Mouse (Mus musculus) kidney, embryonic 14.5 days (tissue): ENCODE measurements around the gene Icmt. TPM values are rescaled to one million over a fixed set of nuclear protein-coding genes. Genes with fewer than 3 reads are reported as not detected.

ENCODE experiments used
- ATAC-seq: fragments of 200-750 bp; cut with Nextera tagmentation; 2 replicates; pipeline ENCODE4 v1.8.0; 2017; ENCODE audit warnings: moderate number of reproducible peaks, mild to moderate bottlenecking, moderate TSS enrichment, moderate library complexity; ENCODE audit not compliant: low FRiP score, low TSS enrichment
- H3K27ac ChIP-seq: fragments of 300-500 bp; sonication (generic); 2 replicates; pipeline ENCODE4 v1.5.1; 2014; ENCODE audit warnings: low read depth, mild to moderate bottlenecking, low read length, moderate library complexity, mixed read lengths
- H3K27me3 ChIP-seq: fragments of 300-500 bp; sonication (generic); 2 replicates; pipeline ENCODE4 v1.6.1; 2014; ENCODE audit warnings: mild to moderate bottlenecking, low read length; ENCODE audit not compliant: control insufficient read depth, insufficient read depth
- H3K36me3 ChIP-seq: fragments of 300-500 bp; sonication (generic); 2 replicates; pipeline ENCODE4 v1.6.1; 2014; ENCODE audit warnings: low read length, mixed read lengths; ENCODE audit not compliant: control insufficient read depth, insufficient read depth
- H3K4me1 ChIP-seq: fragments of 300-500 bp; sonication (generic); 2 replicates; pipeline ENCODE4 v1.6.1; 2014; ENCODE audit warnings: low read length, mixed read lengths; ENCODE audit not compliant: control insufficient read depth, insufficient read depth
- H3K4me2 ChIP-seq: fragments of 300-500 bp; sonication (generic); replicated peaks from 2 replicates; pipeline ENCODE4 v1.6.1; 2014; ENCODE audit warnings: low read depth, mild to moderate bottlenecking, low read length
- H3K4me3 ChIP-seq: fragments of 300-500 bp; sonication (generic); 2 replicates; pipeline ENCODE4 v1.5.1; 2014; ENCODE audit warnings: mild to moderate bottlenecking, low read length
- H3K9ac ChIP-seq: fragments of 300-500 bp; sonication (generic); 2 replicates; pipeline ENCODE4 v1.6.1; 2014; ENCODE audit warnings: low read depth, mild to moderate bottlenecking, low read length, moderate library complexity
- H3K9me3 ChIP-seq: fragments of 300-500 bp; sonication (generic); 2 replicates; pipeline ENCODE4 v1.6.1; 2016; ENCODE audit warnings: low read length; ENCODE audit not compliant: control insufficient read depth
- WGBS: fragments of 180-500 bp; shearing (Covaris S2); extraction: QIAGEN DNeasy Blood & Tissue Kit; methylation state at CpG from one replicate; pipeline ENCODE4 v1.1.7; 2014; 5-methylcytosine and 5-hydroxymethylcytosine counted together
- polyA plus RNA-seq: library from polyadenylated mRNA; unstranded; fragments of >200 nt; fragmentation: Nextera tagmentation; extraction: Ambion mirVana; gene quantifications from 2 replicates; pipeline ENCODE4 v1.2.1, GENCODE M21; 2014

Icmt gene
- polyA plus RNA-seq, 1 experiment from 2014 or later: 28.1 TPM

DNA sequence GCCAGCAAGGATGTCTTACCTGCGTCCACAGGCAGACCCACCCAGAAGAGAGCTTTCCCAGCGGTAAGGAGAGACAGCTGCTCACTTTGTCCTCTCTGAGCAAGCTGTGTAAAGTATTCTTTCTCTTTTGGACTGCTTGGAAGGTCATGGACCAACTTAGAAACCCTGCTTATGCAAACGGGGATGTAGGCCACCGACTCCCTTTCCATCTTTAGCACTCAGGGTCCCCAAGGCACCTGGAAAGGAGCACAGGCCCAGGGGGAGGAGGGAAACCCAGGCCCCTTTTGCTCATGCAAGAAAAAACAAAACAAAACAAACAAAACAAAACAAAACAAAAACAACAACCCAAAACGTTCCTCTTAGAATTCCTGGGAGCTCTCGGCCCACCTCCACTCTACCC lies 5.5 kb upstream of the Icmt start, which contains the start of gene Hes3:
Hes3 (minus strand) TSS at position 101 of the 400 bp plus-strand sequence.
- 27% methylated on average over 6 of the region's 6 CpGs for WGBS
- H3K9ac ChIP-seq: no peak within 1 kb of the TSS
- no peaks in the 10 kb centered on the region for H3K9me3 ChIP-seq
- no peaks in the 10 kb centered on the region for H3K36me3 ChIP-seq
- H3K27ac ChIP-seq: no peak within 1 kb of the TSS
- peaks cover 70% of the 10 kb centered on the region for H3K27me3 ChIP-seq
- ATAC-seq: no peak
- peaks cover 11% of the 10 kb centered on the region; the same call in 1 of the 2 replicates for H3K4me1 ChIP-seq
- peak within 1 kb of the TSS; percentile 22 for H3K4me3 ChIP-seq
- peak within 1 kb of the TSS; percentile 35 for H3K4me2 ChIP-seq

DNA sequence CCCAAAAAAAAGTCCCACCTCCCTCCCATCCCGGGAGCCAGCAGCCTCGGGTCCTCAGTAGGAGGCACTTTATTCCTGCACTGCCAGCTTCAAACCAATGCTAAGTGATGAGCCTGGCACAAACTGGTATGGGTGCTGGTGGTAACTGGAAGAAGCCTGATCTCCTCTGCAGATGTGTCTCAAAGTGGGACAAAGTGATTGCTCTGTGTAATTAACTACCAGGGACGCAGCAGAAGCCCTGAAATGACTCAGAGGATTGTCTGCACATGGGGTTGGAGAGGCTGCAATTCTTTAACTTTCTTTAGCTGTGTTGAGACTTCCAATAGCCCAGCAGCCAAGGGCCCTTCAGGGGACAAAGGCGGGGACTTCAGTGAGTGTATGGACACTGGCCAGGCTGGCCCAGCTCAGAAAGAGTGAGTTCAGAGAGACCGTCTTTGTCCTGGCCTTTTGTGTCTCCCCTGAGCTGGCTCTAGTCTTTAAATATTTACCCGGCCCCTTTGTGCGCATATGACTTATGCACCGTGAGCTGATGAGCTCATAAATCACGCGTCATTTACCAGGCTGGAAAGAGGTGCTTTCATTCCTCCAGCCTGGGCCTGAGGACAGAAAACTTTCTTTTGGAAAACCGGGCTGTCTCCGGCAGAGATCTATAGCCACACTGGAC lies 4.8 kb upstream of the Icmt start:
- Histone ChIP-seq H3K4me2 (no peak overlapping the region), H3K27me3 (peaks cover 63% of the 10 kb centered on the region), H3K9ac (no peak overlapping the region), H3K4me3 (no peak overlapping the region), H3K4me1 (peaks cover 8% of the 10 kb centered on the region; the same call in 1 of the 2 replicates), H3K27ac (no peak overlapping the region), H3K36me3 (no peaks in the 10 kb centered on the region), H3K9me3 (no peaks in the 10 kb centered on the region)
- 7% methylated on average over 12 of the region's 12 CpGs for WGBS
- no peak for ATAC-seq

DNA sequence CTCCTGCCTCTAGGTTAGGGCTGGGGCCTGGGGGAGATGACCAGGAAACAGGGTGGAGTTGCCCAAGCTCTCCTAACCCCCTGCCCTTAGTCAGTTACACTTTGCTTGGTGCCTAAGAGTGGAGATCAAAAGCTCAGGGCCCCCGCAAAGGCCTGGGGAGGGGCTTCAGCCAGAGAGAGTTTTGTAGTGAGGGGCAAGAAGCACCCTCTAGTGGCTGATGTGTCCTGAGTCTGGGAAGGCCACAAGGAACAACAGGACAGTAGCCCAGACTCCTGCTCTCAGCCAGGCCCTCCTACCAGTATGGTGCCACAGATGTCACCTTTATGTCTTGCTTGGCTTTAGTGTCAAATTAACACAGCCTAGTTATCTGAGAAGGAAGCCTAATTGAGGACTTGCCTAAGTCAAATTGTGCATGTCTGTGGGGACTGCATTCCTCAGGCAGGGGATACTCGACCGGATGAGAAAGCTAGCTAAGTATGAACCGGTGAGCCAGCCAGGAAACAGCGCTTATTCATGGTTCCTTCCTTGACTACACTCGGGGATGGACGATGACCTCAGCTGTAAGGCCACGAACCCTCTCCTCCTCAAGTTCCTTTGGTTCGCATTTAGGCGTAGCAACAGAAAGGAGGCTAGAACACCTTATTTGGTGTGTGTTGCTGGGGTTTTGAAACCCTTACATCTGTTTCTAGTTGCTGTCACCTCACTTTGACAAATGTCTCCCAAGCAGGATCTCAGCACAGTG lies 2.7 kb upstream of the Icmt start:
- no peak for ATAC-seq
- Histone ChIP-seq H3K4me3 (no peak overlapping the region), H3K36me3 (no peaks in the 10 kb centered on the region; the same call in 1 of the 2 replicates), H3K9ac (no peak overlapping the region; the same call in 1 of the 2 replicates), H3K4me2 (no peak overlapping the region), H3K27me3 (peaks cover 48% of the 10 kb centered on the region), H3K9me3 (no peaks in the 10 kb centered on the region), H3K4me1 (peaks cover 22% of the 10 kb centered on the region), H3K27ac (peak overlapping the region; percentile 69)
- 41% methylated on average over 10 of the region's 10 CpGs for WGBS

DNA sequence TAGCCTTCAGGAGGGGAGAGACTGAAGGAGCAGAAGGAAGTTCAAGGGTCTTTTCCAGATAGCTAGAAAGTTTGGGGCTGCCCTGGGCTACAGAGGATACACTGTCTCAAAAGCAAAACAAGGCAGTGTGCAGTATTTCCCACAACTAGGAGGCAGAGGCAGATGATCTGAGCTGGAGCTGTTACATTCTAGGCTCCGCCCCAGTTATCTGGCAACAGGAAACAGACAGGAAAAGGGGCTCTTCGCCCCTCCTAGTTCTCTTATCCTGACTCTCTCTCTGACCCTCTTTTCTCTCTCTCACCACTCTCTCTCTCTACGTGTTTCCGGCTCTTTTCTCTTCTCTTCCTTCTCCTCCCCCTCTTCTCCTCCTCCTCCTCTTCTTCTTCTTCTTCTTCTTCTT lies 1.1 kb upstream of the Icmt start:
- Histone ChIP-seq H3K9ac (no peak overlapping the region), H3K9me3 (no peaks in the 10 kb centered on the region), H3K4me1 (peaks cover 24% of the 10 kb centered on the region), H3K36me3 (peaks cover 11% of the 10 kb centered on the region), H3K27ac (no peak overlapping the region; the same call in 1 of the 2 replicates), H3K4me2 (no peak overlapping the region), H3K4me3 (no peak overlapping the region), H3K27me3 (peaks cover 34% of the 10 kb centered on the region)
- 37% methylated on average over 4 of the region's 4 CpGs for WGBS
- no peak for ATAC-seq

DNA sequence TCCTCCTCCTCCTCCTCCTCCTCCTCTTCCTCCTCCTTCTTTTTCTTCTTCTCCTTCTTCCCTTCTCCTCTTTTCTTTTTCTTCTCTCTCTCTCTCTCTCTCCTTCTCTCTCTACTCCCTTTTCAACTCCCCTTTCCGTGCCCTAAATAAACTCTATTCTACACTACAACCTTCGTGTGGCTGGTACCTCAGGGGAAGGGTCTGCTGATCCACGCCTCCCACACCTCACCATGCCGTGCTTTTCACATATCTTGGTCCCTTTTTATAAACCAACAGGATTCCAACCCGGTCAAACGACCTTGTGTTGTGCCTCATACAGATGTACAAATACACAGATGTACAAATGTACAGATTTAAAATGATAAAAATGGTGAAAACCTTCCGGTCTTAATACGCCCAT lies 656 bp upstream of the Icmt start:
- ATAC-seq: no peak

DNA sequence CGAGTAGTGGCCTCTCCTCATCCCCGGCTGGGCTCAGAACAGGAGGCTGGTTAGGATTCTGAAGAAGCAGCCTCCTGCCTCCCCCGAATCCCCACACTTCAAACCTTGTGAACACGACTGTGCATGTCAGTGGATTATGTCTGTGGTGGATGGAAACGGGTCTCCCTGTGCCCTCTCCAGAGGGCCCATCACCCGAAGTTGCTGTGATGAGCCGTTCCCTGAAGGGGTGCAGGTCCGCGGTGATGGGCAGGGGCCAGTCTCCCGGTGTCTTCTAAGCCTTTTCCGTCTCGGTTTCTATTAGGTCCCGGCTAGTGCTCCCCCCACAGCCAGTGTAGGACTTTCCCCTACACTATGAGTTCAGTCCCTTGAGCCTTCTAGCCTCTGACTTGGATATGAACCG lies 1.8 kb downstream of the Icmt start:
- peak overlapping the region; percentile 97; the same call in 1 of the 2 replicates for H3K9ac ChIP-seq
- H3K4me3 ChIP-seq: no peak overlapping the region
- H3K4me1 ChIP-seq: peaks cover 21% of the 10 kb centered on the region
- ATAC-seq: no peak
- H3K27ac ChIP-seq: no peak overlapping the region
- 0 out of 2 replicates have a peak, but pooled peaks cover 5% of the 10 kb centered on the region for H3K27me3 ChIP-seq
- H3K36me3 ChIP-seq: peaks cover 34% of the 10 kb centered on the region
- no peaks in the 10 kb centered on the region for H3K9me3 ChIP-seq
- 88% methylated on average over 14 of the region's 14 CpGs for WGBS
- H3K4me2 ChIP-seq: peak overlapping the region; percentile 76; the same call in 1 of the 2 replicates

More for the DNA sequence above, 656 bp upstream of the Icmt start:
- Histone ChIP-seq H3K4me2 (peak overlapping the region; percentile 38), H3K27ac (peak overlapping the region; percentile 26; the same call in 1 of the 2 replicates), H3K9ac (peak overlapping the region; percentile 51; the same call in 1 of the 2 replicates), H3K36me3 (peaks cover 15% of the 10 kb centered on the region), H3K4me3 (peak overlapping the region; percentile 98), H3K4me1 (peaks cover 26% of the 10 kb centered on the region), H3K27me3 (peaks cover 30% of the 10 kb centered on the region), H3K9me3 (no peaks in the 10 kb centered on the region)
- WGBS: 14% methylated on average over 8 of the region's 8 CpGs

DNA sequence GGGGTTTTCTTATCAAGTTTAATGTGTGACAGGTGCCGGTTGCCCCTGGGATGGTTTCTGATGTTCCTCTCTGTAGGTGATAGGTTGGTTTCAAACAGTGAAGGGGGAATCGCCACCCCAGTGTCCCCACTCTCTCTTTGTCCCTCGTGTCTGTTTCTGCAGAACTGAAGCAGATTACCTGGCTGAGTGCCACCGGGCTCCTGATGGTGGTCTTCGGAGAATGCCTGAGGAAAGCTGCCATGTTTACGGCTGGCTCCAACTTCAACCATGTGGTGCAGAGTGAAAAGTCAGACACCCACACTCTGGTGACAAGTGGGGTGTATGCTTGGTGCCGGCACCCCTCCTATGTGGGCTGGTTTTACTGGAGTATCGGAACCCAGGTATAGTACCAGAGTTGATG lies 3.3 kb downstream of the Icmt start:
- H3K36me3 ChIP-seq: peaks cover 48% of the 10 kb centered on the region
- 93% methylated on average over 8 of the region's 8 CpGs for WGBS

DNA sequence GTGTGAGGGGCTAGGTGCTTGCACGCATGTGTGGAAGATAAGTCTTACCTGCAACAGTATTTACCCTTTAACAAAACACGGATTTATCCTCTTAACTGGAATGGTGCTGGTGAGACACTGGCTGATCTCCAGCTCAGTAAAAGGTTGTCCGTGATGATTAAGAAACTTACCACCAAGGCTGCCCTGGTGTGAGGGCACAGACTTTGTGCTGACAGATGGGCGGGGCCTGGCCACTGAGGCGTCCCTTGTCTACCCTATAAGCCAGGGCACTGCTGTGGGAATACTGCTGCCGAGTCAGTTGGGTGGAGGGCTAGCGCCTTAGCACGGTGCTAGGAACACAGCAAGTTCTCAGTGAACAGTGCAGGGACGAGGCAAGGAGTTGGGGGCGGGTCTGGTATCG lies 5.0 kb downstream of the Icmt start:
- H3K36me3 ChIP-seq: peaks cover 48% of the 10 kb centered on the region
- H3K27ac ChIP-seq: no peak overlapping the region
- no peak overlapping the region for H3K4me2 ChIP-seq
- H3K27me3 ChIP-seq: no peaks in the 10 kb centered on the region
- no peaks in the 10 kb centered on the region for H3K9me3 ChIP-seq
- peaks cover 21% of the 10 kb centered on the region for H3K4me1 ChIP-seq
- H3K9ac ChIP-seq: no peak overlapping the region
- ATAC-seq: no peak
- no peak overlapping the region for H3K4me3 ChIP-seq
- WGBS: 72% methylated on average over 11 of the region's 11 CpGs

More for the DNA sequence above, 3.3 kb downstream of the Icmt start:
- no peaks in the 10 kb centered on the region for H3K9me3 ChIP-seq
- H3K27me3 ChIP-seq: no peaks in the 10 kb centered on the region
- no peak overlapping the region for H3K4me2 ChIP-seq
- H3K4me3 ChIP-seq: no peak overlapping the region
- H3K4me1 ChIP-seq: peaks cover 21% of the 10 kb centered on the region
- H3K9ac ChIP-seq: no peak overlapping the region
- no peak for ATAC-seq
- H3K27ac ChIP-seq: no peak overlapping the region

DNA sequence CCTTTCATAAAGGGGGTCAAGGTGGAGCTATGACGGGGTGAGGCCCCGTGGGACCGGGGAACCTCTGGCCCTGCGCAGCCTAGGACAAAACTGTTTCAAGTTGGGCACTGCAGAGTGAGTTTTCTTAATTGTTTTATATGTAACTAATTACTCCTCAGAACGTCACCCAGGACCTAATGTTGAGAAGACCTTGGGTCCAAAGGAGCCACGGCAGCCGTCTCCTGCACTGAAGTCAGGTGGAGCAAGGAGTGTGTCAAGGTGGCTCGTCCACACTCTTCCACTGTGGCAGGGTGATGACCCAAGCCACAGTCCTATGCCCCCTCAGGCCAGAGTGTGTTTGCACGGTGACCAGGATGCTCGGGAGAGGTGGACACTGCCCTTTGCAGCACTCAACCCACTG lies 6.1 kb downstream of the Icmt start:
- ATAC-seq: no peak
- no peaks in the 10 kb centered on the region for H3K9me3 ChIP-seq

More for the DNA sequence above, 6.1 kb downstream of the Icmt start:
- 80% methylated on average over 10 of the region's 10 CpGs for WGBS
- H3K4me2 ChIP-seq: no peak overlapping the region
- peaks cover 17% of the 10 kb centered on the region for H3K4me1 ChIP-seq
- H3K27me3 ChIP-seq: no peaks in the 10 kb centered on the region
- H3K4me3 ChIP-seq: no peak overlapping the region
- H3K36me3 ChIP-seq: peaks cover 48% of the 10 kb centered on the region
- H3K27ac ChIP-seq: no peak overlapping the region
- H3K9ac ChIP-seq: no peak overlapping the region
